Mouse (Mus musculus): Measurements from ENCODE around the gene Rnf208. TPM values are rescaled to one million over a fixed set of nuclear protein-coding genes. Genes with fewer than 3 reads are reported as not detected.

The Rnf208 gene
- polyA plus RNA-seq, 1 experiment from 2014 or later, result 26.9 TPM

GRCm38 (mm10) chr2:25200631-25201030 lies 41.4 kb upstream of the Rnf208 start:
- H3K27ac ChIP-seq (ENCODE audit: low read depth, low read length), result no peak overlapping the region
- H3K4me2 ChIP-seq, result no peak overlapping the region
- H3K4me3 ChIP-seq (ENCODE audit: low read depth, low read length), result no peak overlapping the region
- 96% methylated on average over 2 of the region's 2 CpGs for WGBS
- DNase-seq (ENCODE audit: low spot score, missing footprints), result no peak
- H3K9me3 ChIP-seq (ENCODE audit: control insufficient read depth, low read length), result no peaks in the 10 kb centered on the region
- no peaks in the 10 kb centered on the region for H3K4me1 ChIP-seq (ENCODE audit: control insufficient read depth, insufficient read depth, low read length)
- peaks cover 25% of the 10 kb centered on the region for H3K36me3 ChIP-seq (ENCODE audit: control insufficient read depth, insufficient read depth, low read length)
- no peak for ATAC-seq (ENCODE audit: low FRiP score)
- H3K27me3 ChIP-seq (ENCODE audit: control insufficient read depth, insufficient read depth, low read length), result peaks cover 11% of the 10 kb centered on the region
- no peak overlapping the region for H3K9ac ChIP-seq (ENCODE audit: low read length)

GRCm38 (mm10) chr2:25203631-25204214 lies 38.3 kb upstream of the Rnf208 start:
- Histone ChIP-seq H3K36me3 (ENCODE audit: control insufficient read depth, insufficient read depth, low read length) (peaks cover 25% of the 10 kb centered on the region), H3K27me3 (ENCODE audit: control insufficient read depth, insufficient read depth, low read length) (no peaks in the 10 kb centered on the region), H3K27ac (ENCODE audit: low read depth, low read length) (no peak overlapping the region), H3K9ac (ENCODE audit: low read length) (no peak overlapping the region), H3K4me3 (ENCODE audit: low read depth, low read length) (no peak overlapping the region), H3K4me2 (no peak overlapping the region), H3K4me1 (ENCODE audit: control insufficient read depth, insufficient read depth, low read length) (no peaks in the 10 kb centered on the region), H3K9me3 (ENCODE audit: control insufficient read depth, low read length) (no peaks in the 10 kb centered on the region)
- peak; percentile 56 for DNase-seq (ENCODE audit: low spot score, missing footprints)
- 68% methylated on average over 4 of the region's 4 CpGs for WGBS
- ATAC-seq (ENCODE audit: low FRiP score), result 0 out of 2 replicates have a peak, but pooled peaks have one; percentile 19

GRCm38 (mm10) chr2:25207593-25207992 lies 34.5 kb upstream of the Rnf208 start:
- no peaks in the 10 kb centered on the region for H3K27me3 ChIP-seq (ENCODE audit: control insufficient read depth, insufficient read depth, low read length)
- peaks cover 15% of the 10 kb centered on the region for H3K4me1 ChIP-seq (ENCODE audit: control insufficient read depth, insufficient read depth, low read length)
- no peaks in the 10 kb centered on the region for H3K9me3 ChIP-seq (ENCODE audit: control insufficient read depth, low read length)
- ATAC-seq (ENCODE audit: low FRiP score) (no peak), DNase-seq (ENCODE audit: low spot score, missing footprints) (peak; percentile 10)
- H3K36me3 ChIP-seq (ENCODE audit: control insufficient read depth, insufficient read depth, low read length), result peaks cover 9% of the 10 kb centered on the region; the same call in 1 of the 2 replicates
- H3K27ac ChIP-seq (ENCODE audit: low read depth, low read length), result no peak overlapping the region
- no peak overlapping the region for H3K9ac ChIP-seq (ENCODE audit: low read length)
- no peak overlapping the region for H3K4me3 ChIP-seq (ENCODE audit: low read depth, low read length)
- 83% methylated on average over 1 of the region's 1 CpGs for WGBS
- H3K4me2 ChIP-seq, result no peak overlapping the region

- under 1% methylated on average over 24 of the region's 24 CpGs for WGBS
Observed at GRCm38 (mm10) chr2:25210686-25211085, 31.4 kb upstream of the Rnf208 start.

GRCm38 (mm10) chr2:25211121-25211670 lies 30.9 kb upstream of the Rnf208 start, which contains the start of gene Nelfb:
Gene Nelfb (minus strand): TSS chr2:25211489.
- ATAC-seq (ENCODE audit: low FRiP score) (peak; percentile 96), DNase-seq (ENCODE audit: low spot score, missing footprints) (peak; percentile 99)
- H3K9me3 ChIP-seq (ENCODE audit: control insufficient read depth, low read length), result no peaks in the 10 kb centered on the region
- peak within 1 kb of the TSS; percentile 90 for H3K9ac ChIP-seq (ENCODE audit: low read length)
- WGBS, result under 1% methylated on average over 44 of the region's 44 CpGs
- H3K4me1 ChIP-seq (ENCODE audit: control insufficient read depth, insufficient read depth, low read length), result peaks cover 15% of the 10 kb centered on the region
- H3K27me3 ChIP-seq (ENCODE audit: control insufficient read depth, insufficient read depth, low read length), result no peaks in the 10 kb centered on the region
- peak within 1 kb of the TSS; percentile 62 for H3K27ac ChIP-seq (ENCODE audit: low read depth, low read length)
- no peaks in the 10 kb centered on the region for H3K36me3 ChIP-seq (ENCODE audit: control insufficient read depth, insufficient read depth, low read length)
- H3K4me2 ChIP-seq, result peak within 1 kb of the TSS; percentile 79
- peak within 1 kb of the TSS; percentile 84 for H3K4me3 ChIP-seq (ENCODE audit: low read depth, low read length)

More at GRCm38 (mm10) chr2:25210686-25211085, 31.4 kb upstream of the Rnf208 start:
- no peaks in the 10 kb centered on the region for H3K27me3 ChIP-seq (ENCODE audit: control insufficient read depth, insufficient read depth, low read length)
- H3K4me1 ChIP-seq (ENCODE audit: control insufficient read depth, insufficient read depth, low read length), result peaks cover 15% of the 10 kb centered on the region
- H3K27ac ChIP-seq (ENCODE audit: low read depth, low read length), result peak overlapping the region; percentile 62; the same call in 1 of the 2 replicates
- no peaks in the 10 kb centered on the region for H3K36me3 ChIP-seq (ENCODE audit: control insufficient read depth, insufficient read depth, low read length)
- peak overlapping the region; percentile 84 for H3K4me3 ChIP-seq (ENCODE audit: low read depth, low read length)
- ATAC-seq (ENCODE audit: low FRiP score) (no peak; the same call in 1 of the 2 replicates), DNase-seq (ENCODE audit: low spot score, missing footprints) (no peak)
- H3K9me3 ChIP-seq (ENCODE audit: control insufficient read depth, low read length), result no peaks in the 10 kb centered on the region
- H3K9ac ChIP-seq (ENCODE audit: low read length), result peak overlapping the region; percentile 90
- H3K4me2 ChIP-seq, result peak overlapping the region; percentile 79

GRCm38 (mm10) chr2:25213266-25213865 lies 28.7 kb upstream of the Rnf208 start:
- H3K9me3 ChIP-seq (ENCODE audit: control insufficient read depth, low read length), result no peaks in the 10 kb centered on the region
- WGBS, result 62% methylated on average over 23 of the region's 23 CpGs
- H3K27me3 ChIP-seq (ENCODE audit: control insufficient read depth, insufficient read depth, low read length), result no peaks in the 10 kb centered on the region
- peak; percentile 69 for DNase-seq (ENCODE audit: low spot score, missing footprints)
- no peak overlapping the region for H3K4me2 ChIP-seq
- H3K27ac ChIP-seq (ENCODE audit: low read depth, low read length), result no peak overlapping the region
- peaks cover 15% of the 10 kb centered on the region for H3K4me1 ChIP-seq (ENCODE audit: control insufficient read depth, insufficient read depth, low read length)
- H3K36me3 ChIP-seq (ENCODE audit: control insufficient read depth, insufficient read depth, low read length), result no peaks in the 10 kb centered on the region
- H3K9ac ChIP-seq (ENCODE audit: low read length), result no peak overlapping the region
- no peak overlapping the region for H3K4me3 ChIP-seq (ENCODE audit: low read depth, low read length)
- ATAC-seq (ENCODE audit: low FRiP score), result no peak

GRCm38 (mm10) chr2:25214444-25214843 lies 27.6 kb upstream of the Rnf208 start, which contains the start of gene Stpg3:
Gene Stpg3 (minus strand): TSS chr2:25214637.
- Histone ChIP-seq H3K4me1 (ENCODE audit: control insufficient read depth, insufficient read depth, low read length) (peaks cover 18% of the 10 kb centered on the region), H3K9me3 (ENCODE audit: control insufficient read depth, low read length) (no peaks in the 10 kb centered on the region), H3K4me2 (no peak within 1 kb of the TSS), H3K27ac (ENCODE audit: low read depth, low read length) (no peak within 1 kb of the TSS), H3K4me3 (ENCODE audit: low read depth, low read length) (no peak within 1 kb of the TSS), H3K9ac (ENCODE audit: low read length) (no peak within 1 kb of the TSS), H3K27me3 (ENCODE audit: control insufficient read depth, insufficient read depth, low read length) (no peaks in the 10 kb centered on the region), H3K36me3 (ENCODE audit: control insufficient read depth, insufficient read depth, low read length) (no peaks in the 10 kb centered on the region)
- ATAC-seq (ENCODE audit: low FRiP score), result no peak
- peak; percentile 45 for DNase-seq (ENCODE audit: low spot score, missing footprints)
- WGBS, result 67% methylated on average over 3 of the region's 3 CpGs

- Histone ChIP-seq H3K4me3 (ENCODE audit: low read depth, low read length) (no peak overlapping the region), H3K36me3 (ENCODE audit: control insufficient read depth, insufficient read depth, low read length) (no peaks in the 10 kb centered on the region), H3K27ac (ENCODE audit: low read depth, low read length) (no peak overlapping the region), H3K4me1 (ENCODE audit: control insufficient read depth, insufficient read depth, low read length) (0 out of 2 replicates have a peak, but pooled peaks cover 3% of the 10 kb centered on the region), H3K4me2 (no peak overlapping the region), H3K9ac (ENCODE audit: low read length) (no peak overlapping the region), H3K27me3 (ENCODE audit: control insufficient read depth, insufficient read depth, low read length) (no peaks in the 10 kb centered on the region), H3K9me3 (ENCODE audit: control insufficient read depth, low read length) (no peaks in the 10 kb centered on the region)
- peak; percentile 67 for DNase-seq (ENCODE audit: low spot score, missing footprints)
- ATAC-seq (ENCODE audit: low FRiP score), result no peak
- WGBS, result 63% methylated on average over 2 of the region's 2 CpGs
Observed at GRCm38 (mm10) chr2:25217666-25218065, 24.4 kb upstream of the Rnf208 start.

- Histone ChIP-seq H3K27me3 (ENCODE audit: control insufficient read depth, insufficient read depth, low read length) (no peaks in the 10 kb centered on the region), H3K4me3 (ENCODE audit: low read depth, low read length) (no peak within 1 kb of the TSS), H3K9ac (ENCODE audit: low read length) (no peak within 1 kb of the TSS), H3K4me1 (ENCODE audit: control insufficient read depth, insufficient read depth, low read length) (peaks cover 6% of the 10 kb centered on the region), H3K4me2 (no peak within 1 kb of the TSS), H3K36me3 (ENCODE audit: control insufficient read depth, insufficient read depth, low read length) (no peaks in the 10 kb centered on the region), H3K9me3 (ENCODE audit: control insufficient read depth, low read length) (no peaks in the 10 kb centered on the region), H3K27ac (ENCODE audit: low read depth, low read length) (no peak within 1 kb of the TSS)
- ATAC-seq (ENCODE audit: low FRiP score), result no peak
- peak; percentile 79 for DNase-seq (ENCODE audit: low spot score, missing footprints)
Observed at GRCm38 (mm10) chr2:25218445-25218844, 23.6 kb upstream of the Rnf208 start, which contains the start of gene Fam166a. Gene Fam166a (plus strand): TSS chr2:25218745.

Measured in midbrain, embryonic 11.5 days (tissue).